Mouse (Mus musculus) cerebellum, adult 9-10 months (tissue): ENCODE measurements around the gene Psph.
"Not testable (repeated sequence)": the region's sequence is repeated elsewhere in the genome, so short reads cannot be mapped to it uniquely, and the experiment has no call there.

Source experiments
- DNase-seq: peaks from one replicate; pipeline ENCODE4 v3.0.0; 2022

The Psph gene

DNA sequence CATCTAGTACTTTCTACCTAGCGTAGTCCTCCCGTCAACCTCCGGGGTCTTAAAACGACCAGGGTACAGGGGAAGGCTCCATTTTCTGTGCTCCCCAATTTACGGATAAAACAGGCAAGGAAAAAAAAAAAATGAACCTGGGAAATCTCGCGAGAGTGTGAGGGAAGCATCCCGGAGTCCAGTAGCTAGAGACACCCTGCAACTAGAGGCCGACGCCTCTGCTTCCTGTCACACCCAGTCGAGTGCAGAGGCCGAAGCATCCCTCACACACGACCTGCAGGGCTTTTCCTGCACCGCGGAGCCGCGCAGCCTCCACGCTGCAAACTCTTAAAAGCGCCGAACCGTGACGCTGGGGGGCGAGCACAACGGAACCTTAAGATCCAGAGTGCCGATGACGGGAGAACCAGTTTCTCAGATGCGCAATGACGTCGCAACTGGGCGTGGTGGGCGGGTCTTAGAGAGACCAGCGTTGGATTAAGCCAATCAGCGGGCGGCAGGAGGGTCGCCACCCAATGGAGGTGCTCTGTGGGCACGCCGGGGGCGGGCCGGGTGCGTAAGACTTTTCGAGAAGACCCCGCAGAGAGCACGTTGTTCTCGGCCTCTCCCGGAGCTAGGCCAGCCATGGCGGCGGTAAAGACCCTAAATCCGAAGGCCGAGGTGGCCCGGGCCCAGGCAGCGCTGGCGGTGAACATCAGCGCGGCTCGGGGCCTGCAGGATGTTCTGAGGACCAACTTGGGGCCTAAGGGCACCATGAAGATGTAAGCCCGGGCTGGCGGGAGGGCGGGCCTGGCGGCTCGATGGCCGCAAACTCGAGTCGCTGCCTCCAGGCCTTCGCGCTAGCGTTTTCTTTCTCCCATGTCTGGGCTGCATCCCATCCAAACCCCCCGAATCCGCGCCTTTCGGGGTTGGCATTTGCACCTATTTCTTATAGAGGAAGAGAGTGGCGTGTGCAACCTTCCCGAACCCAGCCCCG lies at the start of gene Psph:
Gene Psph, minus strand, starts transcription at position 632 of the 973 bp plus-strand sequence.
- DNase-seq = peak; percentile 97

DNA sequence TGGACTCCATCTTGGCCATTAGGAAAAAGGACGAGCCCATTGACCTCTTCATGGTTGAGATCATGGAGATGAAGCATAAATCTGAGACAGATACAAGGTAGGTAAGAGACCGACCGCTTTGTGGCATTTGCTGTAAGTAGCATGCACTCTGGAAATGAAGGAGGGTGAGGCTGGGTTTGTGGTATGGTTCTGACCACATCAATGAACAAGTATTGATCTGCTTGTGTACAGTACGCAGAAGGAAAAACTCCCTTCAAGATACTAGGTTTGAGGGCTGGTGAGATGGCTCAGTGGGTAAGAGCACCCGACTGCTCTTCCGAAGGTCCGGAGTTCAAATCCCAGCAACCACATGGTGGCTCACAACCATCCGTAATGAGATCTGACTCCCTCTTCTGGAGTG lies 3.3 kb upstream of the Psph start:
- DNase-seq = not testable (repeated sequence)

DNA sequence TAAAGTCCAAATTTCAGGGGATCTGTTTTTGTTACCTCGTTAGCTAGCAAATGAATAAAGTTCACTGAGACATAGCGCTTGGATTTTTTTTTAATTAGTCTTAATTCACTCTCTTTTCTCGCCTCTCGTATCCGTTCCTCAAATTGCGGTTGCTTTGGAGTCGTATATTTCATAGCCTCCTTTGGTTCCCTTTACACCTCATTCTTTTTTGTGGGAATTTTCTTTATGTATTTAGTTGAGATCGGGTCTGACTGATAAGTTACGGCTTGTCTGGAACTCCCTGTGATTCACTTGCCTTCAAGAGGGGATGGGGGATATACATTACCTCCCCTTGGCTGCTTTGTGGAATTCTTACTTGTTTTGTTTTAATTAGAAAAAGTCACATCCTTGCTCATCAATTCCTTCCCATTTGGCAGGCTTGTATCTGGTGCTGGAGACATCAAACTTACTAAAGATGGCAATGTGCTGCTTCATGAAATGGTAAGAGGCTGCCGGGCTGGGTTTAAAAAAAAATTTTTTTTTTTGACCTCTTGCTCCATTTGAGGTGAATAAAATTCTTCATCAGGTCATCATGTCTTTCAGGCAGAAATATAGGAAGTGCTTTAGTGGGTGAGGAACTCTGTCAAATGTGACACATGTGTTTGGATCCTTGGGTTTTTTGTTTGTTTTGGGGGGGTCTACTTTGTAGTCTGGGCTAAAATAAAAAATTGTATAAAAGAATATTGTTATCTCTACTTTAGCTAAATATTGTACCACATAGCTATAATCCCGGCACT lies 757 bp upstream of the Psph start:
- no peak for DNase-seq

DNA sequence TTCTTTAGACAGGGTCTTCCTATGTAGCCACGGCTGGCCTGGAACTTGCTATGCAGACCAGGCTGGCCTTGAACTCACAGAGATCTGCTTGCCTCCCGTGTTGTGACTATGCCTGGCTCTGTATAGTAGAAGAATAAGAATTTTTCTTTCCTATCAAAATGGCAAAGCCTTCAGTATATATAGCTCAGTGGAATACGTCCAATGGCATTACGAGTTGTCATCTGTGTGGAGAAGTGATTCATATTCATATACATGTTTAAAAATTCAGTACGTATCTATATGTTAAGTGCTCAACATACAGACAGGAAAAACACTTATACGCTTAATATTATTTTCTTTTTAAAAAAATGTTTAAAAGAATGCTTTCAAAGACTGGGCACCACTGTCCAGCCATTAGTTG lies 1.1 kb downstream of the Psph start:
- DNase-seq = no peak

DNA sequence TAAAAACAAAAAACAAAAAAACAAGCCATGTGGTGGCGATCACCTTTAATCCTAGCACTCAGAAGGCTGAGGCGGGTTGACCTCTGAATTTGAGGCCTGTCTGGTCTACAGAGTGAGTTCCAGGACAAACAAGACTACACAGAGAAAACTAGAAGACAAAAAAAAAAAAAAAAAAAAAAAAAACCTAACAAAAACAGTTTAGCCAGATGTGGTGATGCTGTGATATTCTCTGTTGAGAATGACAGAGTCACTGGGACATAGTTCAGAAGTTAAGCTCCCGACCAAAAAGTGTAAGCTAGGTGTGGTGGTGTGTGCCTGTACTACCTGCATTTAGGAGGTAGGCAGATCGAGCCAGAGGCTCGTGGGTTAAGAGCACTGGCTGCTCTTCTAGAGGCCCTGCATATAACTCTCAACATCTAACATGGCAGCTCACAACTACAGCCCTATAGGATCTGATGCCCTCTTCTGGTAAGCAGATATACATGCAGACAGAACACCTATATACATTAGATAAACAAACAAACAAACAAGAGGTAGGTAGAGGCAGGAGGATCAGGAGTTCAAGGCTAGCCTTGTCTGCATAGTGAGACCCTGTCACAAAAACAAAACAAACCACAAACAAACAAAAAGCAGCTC lies 1.9 kb downstream of the Psph start:
- no peak for DNase-seq

DNA sequence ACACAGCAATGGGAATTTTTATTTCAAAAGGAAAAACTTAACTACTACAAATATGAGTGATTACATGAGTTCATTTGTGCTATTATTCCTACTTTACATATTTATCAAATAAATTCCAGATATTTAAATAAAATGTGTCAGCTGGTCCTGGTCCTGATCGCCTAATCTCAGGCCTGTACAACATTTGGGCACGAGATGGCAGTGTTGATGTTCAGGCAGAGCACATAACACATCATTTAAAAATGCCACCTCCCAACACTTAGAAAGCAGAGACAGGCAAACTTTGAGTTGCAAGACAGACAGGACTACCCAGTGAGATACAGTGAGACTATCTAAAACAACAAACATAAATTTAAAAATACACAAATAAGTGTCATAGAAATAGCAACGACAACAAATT lies 5.0 kb downstream of the Psph start:
- DNase-seq = no peak

DNA sequence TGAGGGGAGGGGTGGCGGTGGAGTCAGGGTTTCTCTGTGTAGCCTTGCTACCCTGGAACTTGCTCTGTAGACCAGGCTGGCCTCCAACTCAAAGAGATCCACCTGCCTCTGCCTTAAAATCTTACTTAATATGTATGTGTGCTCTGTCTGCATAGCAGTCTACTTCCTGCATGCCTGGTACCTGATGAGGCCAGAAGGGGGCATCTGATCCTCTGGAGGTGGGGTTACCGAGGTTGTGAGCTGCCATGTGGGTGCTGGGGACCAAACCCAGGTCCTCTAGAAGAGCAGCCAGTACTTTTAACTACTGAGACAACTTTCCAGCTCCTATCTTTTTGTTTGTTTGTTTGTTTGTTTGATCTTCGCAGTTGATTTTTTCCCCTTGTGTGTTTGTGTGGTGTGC lies 7.1 kb downstream of the Psph start:
- no peak for DNase-seq

DNA sequence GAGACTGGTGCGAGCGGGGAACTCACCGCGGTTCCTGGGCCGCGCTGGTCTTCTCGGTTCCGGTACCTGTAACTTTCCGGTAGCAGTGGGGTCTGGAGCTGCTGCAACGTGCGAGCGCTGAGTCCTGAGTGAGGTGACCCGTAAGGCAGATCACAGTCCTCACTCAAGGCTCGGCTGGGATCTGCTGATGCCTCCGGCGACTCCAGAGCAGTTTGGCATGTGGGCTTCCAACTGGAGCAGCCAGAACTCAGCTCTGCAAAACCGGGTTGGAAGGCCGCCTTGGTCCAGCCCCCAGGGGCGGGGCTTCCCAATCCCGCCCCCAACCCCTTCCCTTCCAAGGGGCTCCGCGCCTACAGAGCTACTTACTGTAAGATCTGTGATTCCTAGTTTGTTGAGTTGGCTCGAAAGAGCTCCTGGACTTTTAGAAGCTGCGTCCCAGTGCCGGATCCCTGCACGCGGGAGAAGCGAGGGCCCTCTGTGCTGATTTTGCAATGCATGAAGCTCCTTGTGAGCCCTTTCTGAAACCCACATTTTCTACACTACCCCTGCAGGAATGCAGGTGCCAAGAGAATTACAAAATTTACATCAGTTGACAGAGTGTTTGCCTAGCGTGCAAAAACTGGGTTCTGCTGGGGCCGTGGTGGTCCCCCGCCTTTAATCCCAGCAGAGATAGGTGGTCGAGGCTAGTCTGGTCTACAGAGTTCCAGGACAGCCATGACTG lies 8.1 kb downstream of the Psph start:
- peak; percentile 78 for DNase-seq

DNA sequence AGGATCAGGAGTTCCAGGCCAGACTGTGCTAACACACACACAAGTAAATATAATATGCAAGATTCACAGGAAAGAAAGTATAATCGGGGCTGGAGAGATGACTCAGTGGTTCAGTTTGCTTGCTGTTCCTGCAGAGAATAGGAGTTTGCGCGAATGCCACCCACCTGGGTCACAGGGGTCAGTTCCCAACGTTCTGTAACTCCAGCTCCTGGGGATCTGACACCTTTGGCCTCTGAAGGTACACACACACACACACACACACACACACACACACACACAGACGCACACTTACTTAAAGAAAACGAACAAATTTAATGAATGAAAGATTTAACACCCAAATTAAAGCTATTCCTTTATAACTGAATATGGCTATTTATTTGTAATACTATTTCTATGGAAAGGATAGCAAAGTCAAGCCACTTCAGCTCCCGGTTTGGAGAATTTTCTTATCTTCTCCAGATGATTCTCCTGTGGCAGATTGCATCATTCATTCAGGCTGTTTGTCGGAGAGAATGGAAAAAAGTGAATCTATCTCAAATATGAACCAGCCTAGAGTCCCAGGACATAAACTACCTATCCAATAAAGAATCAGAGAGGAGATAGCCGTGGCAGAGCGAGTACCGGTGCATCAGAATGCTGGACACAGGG lies 8.8 kb downstream of the Psph start:
- DNase-seq = no peak

DNA sequence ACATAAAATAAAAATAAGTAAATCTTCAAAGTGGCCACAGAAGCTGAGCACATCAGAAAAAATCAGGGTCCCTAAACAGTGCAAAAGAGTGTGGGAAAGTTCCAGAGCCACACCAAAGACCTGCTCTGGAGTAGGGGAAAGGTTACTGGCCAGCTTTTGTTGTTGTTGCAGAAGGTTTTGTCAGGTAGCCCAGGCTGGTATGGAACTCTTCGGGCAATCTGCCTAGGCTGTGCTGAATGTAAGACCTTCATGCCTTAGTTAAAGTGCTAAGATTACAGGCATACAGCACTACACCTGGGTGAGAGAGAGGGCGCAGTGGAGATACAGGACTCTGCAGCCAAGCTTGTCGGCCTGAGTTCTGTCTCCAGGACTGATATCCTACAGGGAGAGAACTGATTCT lies 12.6 kb downstream of the Psph start:
- no peak for DNase-seq

DNA sequence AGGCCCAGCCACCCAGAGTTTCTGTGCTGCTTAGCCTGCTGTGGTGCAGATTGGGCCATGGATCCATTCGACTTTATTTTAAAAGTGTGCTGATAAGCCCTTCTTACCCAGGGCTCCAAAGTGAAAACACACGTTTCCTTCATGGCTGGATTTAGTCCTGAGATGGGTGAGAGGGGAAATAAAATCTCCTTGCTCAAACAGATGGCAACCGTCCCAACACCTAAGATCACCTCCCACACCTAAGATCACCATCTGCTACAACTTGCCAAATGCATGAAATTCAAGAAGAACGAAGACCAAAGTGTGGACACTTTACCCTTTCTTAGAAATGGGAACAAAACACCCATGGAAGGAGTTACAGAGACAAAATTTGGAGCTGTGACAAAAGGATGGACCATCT lies 13.9 kb downstream of the Psph start:
- DNase-seq = not testable (repeated sequence)

DNA sequence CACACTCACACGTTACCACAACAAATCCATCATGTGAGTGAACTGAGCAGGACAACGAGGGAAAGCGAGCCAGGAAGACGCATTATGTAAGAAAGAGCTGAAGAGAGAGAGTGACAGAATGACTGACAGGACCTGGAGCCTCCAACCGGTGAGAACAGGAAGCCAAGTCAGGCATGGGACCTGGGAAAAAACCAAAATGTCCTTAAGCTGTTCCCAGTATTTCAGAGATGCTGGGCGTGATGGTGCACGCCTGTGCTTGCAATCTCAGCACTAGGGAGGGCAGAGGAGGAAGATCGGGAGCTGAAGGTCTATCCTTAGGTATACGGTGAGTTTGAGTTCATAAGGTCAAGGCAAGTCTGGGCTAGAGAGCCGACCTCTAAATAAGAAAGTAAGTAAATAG lies 14.8 kb downstream of the Psph start:
- DNase-seq = no peak

DNA sequence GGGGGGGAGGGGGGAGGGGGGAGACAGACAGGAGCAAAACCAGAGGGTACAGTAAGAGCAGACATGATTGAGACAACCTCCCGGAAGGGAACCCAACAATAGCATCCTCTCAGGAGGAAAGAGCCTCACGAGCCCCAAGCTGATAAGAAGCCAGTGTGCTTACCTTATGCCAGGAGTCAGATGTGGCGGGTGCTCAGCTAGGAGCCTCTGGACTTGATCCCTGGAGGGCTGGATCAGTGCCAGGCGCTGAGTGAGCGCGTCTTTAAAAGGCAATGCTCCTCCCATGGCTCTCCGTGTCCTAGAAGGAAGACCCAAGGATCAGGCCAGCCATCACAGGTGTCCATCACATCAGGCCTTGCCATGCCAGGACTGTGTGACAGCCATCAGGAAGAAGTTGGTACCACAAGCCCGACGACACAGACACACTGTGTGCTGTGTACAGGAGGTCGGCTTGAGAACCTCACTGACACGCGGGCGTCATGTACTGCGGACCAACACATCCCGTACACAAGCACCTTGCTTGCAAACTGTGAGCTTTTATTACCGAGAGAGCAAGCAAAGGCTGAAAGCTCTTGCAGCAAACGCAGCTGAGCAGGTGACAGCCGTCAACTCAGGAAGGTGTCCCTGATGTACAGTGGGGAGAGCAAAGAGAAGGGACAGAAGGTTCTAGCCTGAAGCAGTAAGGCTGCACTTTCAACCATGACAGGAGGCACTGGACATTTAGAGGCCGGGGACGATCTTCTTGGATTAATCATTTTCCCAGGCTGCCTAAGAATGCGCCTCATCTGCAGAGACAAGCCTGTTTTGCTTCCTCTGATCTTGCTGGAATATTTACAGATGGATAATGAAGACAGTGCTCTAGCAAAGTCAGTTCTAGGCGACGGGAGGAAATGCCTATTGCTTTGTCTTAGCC lies 16.6 kb downstream of the Psph start:
- DNase-seq = no peak

DNA sequence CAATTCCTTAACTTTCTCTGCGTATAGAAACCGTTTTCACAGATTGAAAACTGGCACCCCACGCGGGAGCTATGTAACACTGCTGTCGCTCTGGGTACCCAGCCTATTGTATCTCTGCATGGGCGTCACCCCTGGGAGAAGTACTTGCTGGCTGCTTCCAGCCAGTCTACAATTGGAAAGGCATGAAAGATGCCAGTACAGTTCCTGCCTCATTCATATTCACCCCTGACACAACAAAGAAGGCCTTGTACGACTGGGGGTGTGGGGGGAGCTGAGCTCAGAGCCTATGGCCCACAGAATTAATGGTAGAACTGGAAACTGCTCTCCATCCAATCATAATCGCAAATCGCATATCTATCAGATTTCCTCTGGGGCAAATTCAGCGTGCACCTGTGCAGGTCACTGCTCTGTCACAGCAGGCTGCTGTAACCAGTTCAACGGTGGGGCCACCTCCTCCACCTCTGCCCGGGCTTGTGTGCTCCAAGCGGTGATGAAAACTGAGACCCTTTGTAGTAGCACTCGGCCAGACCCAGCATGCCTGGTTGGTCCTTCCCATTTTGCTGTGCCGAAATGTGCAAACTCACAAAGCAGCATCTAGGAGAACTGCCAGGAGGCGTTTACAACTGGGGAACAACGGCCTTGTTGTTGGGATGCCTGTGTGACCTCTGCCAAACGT lies 25.2 kb downstream of the Psph start:
- no peak for DNase-seq

DNA sequence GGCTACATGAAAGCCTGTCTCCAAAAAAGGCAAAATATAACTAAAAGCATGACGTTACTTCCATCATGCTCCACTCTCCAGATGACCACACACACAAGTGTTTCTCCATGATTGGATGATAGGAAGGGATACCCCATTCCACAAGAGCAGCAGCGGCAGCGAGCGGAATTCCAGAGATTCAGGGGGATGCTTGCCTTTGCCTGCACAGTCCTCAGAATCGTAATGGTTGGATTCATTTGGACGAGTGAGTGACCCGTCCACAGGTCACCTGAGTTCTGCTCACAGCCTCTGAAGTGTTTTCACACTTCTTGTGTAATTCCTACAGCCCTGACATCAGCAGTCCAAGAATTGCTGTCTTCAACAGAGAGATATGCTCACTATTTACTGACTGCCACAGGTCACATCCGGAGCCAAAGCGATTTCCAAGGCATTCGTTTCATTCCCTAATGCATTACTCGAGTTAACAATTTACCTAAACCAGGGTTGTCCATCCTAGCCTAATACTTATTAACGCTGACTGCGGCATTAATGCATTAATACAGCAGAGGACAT lies 27.2 kb downstream of the Psph start:
- DNase-seq = no peak

DNA sequence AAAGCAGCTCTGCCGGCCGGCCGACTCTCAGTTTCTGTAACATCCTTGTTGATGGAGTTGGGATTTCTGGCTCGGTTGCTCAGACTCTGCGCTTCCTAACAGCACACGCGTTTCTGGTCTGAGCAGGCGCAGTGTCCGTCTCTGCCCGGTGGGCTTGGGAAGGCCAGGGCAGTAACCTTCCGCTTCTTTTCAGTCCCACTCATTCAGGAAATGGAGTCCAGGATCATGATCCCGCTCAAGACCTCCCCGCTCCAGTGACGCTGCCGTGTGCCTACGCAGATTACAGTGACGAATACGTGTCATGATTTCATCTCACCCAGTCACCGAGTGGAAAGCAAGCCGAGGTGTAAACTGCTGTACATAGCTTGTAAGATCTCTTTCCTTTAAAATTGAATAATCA lies 30.4 kb downstream of the Psph start:
- DNase-seq = no peak

DNA sequence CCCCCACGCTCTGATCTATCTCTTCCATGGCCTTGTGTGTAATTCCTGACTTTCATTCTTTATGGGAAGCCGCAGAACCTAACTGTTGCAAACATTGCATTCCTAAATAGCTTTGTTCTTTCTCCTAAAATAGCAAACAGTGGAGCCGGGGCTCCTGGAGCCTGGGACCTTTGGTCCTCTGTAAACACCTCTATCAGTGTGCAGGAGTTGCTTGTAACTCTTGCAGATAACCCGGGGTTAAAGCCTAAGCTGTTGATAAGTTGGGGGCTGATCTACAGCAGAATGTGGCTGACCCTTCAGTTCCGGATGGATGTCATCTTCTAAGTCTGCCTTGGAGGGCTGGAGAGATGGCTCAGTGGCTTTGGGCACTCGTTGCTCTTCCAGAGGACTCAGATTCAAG lies 43.2 kb downstream of the Psph start:
- no peak for DNase-seq

DNA sequence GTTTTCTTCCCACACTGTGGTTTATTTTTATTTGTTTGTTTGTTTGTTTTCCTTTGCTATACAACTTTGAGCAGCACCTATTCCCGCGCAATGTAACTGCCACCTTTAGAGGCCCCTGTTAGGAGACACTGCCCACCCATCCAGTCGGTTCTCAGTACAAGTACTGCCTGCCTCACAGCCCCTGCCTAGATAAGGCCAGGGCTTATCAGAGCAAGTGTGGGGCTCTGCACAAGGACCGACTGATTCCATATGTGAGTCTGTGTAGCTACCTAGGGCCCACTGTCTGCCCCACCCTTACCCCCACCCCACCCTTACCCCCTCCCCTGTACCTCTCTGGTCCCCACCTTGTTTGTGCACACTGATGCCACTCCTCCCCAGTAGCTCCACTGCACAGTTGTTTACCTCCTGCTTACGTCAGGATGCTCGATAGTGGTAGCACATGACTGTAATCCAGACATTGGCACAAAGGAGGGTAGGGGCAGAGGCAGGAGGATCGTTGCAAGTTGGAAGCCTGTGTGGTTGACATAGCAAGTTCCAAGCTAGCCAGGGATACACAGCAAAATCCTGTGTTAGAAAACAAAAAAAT lies 44.3 kb downstream of the Psph start:
- no peak for DNase-seq

DNA sequence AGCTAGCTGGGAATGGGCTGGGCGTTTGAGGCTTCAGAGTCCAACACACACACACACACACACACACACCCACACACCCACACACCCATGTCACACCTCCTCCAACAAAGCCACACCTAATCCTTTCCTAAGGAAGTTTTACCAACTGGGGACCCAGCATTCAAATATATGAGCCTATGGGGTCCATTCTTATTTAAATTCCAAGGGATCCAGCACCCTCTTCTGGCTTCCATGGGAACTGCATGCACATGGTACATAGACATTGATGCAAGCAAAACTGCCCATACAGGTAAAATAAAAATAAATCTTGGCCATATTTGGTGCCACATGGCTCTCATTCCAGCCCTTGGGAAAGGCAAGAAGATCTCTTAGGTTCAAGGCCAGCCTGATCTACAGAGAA lies 46.3 kb downstream of the Psph start:
- peak; percentile 46 for DNase-seq

DNA sequence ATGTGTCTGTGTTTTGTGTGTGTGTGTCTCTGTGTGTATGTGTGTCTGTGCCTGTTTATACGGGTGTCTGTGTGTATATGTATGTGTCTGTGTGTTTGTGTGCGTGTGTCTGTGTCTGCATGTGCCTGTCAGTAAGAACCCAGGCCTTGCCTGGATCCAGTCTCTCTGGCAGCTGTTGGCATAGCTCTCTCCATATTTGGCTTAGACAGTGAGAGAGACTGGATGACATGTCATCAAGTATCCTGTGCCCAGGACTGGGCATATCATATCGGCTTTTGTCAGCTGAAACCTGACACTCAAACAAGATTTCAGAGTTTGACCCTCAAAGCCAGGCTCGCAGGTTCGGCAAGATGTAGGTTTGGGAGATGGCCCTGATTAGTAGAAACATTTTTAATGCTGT lies 56.2 kb downstream of the Psph start:
- DNase-seq = peak; percentile 50
